Mouse (Mus musculus) bone marrow, adult 2 months (tissue): ENCODE results near the gene Wwc1. TPM values are rescaled to one million over a fixed set of nuclear protein-coding genes. Genes with fewer than 3 reads are reported as not detected.

Experiments
- H3K27ac ChIP-seq: fragments of 200-500 bp; 2 replicates; pipeline ENCODE4 v1.5.1; 2012; ENCODE audit warnings: low read depth, mild to moderate bottlenecking, control low read depth, inconsistent platforms, low read length; ENCODE audit not compliant: control insufficient read depth, poor library complexity, insufficient read depth
- H3K4me1 ChIP-seq: fragments of 200-500 bp; 2 replicates; pipeline ENCODE4 v1.6.1; 2011; ENCODE audit warnings: low read length; ENCODE audit not compliant: control insufficient read depth, insufficient read depth
- H3K4me3 ChIP-seq: fragments of 200-500 bp; replicated peaks from 2 replicates; pipeline ENCODE3; 2011; ENCODE audit warnings: mild to moderate bottlenecking, low read depth, low read length, control low read depth; ENCODE audit not compliant: control insufficient read depth
- CTCF ChIP-seq: fragments of 200-500 bp; IDR thresholded peaks from 2 replicates; pipeline ENCODE4 v1.5.1; 2011; ENCODE audit warnings: low read length, control low read depth; ENCODE audit not compliant: control insufficient read depth, insufficient read depth
- POLR2A ChIP-seq: fragments of 200-500 bp; IDR thresholded peaks from 2 replicates; pipeline ENCODE4 v1.6.1; 2011; ENCODE audit warnings: low read depth, mild to moderate bottlenecking, control low read depth, low read length, borderline replicate concordance; ENCODE audit not compliant: control insufficient read depth
- WGBS: fragments of 180-500 bp; shearing (Covaris S2); methylation state at CpG from one replicate; pipeline ENCODE4 v1.1.7; 2018; 5-methylcytosine and 5-hydroxymethylcytosine counted together
- polyA plus RNA-seq: library from polyadenylated mRNA; stranded (reverse); fragments of >200 nt; gene quantifications from 2 replicates; pipeline ENCODE4 v1.2.4, GENCODE M21; 2011; ENCODE audit warnings: low replicate concordance; ENCODE audit not compliant: missing spikeins, insufficient read depth, insufficient read length

Gene Wwc1
- polyA plus RNA-seq, 1 experiment, result 0.77 TPM

DNA sequence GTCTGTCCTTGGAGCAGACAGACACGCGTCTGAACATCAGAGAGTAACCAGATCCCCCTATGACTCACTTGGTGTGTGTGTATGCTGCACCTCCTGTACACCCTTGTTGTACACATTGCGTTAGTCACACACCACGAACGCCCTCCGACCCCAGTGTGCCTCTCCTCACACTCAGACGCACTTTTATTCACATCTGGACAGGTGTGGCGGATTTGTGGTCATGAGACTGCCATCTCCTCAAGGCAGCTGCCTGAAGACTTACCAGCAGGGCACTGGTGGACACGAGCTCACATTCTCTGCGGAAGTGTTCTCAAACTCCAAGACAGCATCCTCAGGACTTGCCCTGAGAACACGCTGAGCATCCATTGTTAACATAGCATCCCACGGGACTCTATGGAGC is 17.7 kb upstream of the Wwc1 start:
- WGBS, result 66% methylated on average over 12 of the region's 12 CpGs

DNA sequence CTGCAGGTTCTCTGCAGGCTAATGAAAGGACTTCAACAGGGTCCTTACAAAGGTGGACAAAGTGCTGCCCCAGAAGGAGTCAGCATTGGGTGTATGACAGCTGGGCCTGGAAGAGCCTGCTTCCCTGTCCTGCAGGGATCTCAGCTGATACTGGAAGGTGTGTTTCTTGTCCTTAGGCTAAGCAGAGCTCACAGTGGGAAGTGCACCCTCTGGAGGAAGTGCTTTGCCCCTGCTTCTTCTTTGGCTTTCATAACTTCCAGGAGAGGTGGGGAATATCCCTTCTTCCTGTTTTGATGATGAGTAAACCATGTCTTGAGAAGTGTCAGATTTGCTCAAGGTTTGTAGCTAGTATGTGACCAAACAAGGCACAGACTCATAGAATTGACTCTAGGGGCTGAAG is 15.0 kb upstream of the Wwc1 start:
- no peak for TF ChIP-seq POLR2A
- TF ChIP-seq CTCF, result no peak
- Histone ChIP-seq H3K27ac (no peak overlapping the region), H3K4me3 (no peak overlapping the region), H3K4me1 (no peaks in the 10 kb centered on the region; the same call in 1 of the 2 replicates)

More for the DNA sequence above, 17.7 kb upstream of the Wwc1 start:
- TF ChIP-seq CTCF (no peak), POLR2A (no peak)
- H3K4me1 ChIP-seq, result no peaks in the 10 kb centered on the region; the same call in 1 of the 2 replicates
- H3K27ac ChIP-seq, result no peak overlapping the region; the same call in 1 of the 2 replicates
- no peak overlapping the region for H3K4me3 ChIP-seq

DNA sequence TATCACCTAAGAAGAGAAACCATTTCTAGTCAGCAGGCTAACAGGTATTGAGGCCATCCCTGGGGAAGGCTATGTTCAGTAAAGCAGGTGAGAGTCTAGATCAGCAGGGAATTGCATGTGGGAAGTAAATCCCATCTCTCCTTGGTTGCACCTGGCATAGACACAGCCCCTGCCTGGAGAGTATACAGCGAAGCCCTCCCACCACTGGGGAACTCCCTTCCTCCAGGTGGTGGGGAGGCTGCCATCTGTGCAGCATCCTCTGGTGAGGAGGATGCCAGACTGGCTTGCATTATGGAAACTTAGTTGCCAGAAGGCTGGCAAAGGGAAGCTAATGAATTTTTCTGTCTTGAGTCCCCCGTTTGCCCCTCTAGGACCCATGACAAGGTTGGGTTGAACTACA is 11.5 kb upstream of the Wwc1 start:
- no peak overlapping the region for H3K27ac ChIP-seq
- TF ChIP-seq CTCF (no peak), POLR2A (no peak)
- 74% methylated on average over 2 of the region's 2 CpGs for WGBS

DNA sequence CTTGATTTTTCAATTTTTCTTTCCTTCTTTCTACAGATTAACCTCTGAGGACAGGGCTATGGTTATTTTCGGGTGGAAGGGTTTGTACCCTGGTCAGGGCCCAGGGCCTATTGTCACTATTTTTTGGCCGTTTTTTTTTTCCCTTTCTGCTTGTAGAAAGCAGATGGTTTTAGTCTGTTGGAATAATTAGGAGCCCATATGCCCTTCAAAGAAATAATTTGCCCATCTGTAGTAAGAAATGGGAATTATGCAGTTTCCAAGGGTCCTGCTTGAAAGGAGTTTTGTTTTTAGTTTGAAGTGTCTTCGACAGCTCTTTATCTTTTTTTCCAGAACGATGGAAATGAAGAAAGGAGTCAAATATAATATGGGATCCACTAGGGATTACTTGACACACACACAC is 9.6 kb upstream of the Wwc1 start:
- Histone ChIP-seq H3K4me3 (no peak overlapping the region), H3K4me1 (no peaks in the 10 kb centered on the region), H3K27ac (no peak overlapping the region)
- no peak for TF ChIP-seq CTCF
- no peak for TF ChIP-seq POLR2A
- WGBS, result 58% methylated on average over 4 of the region's 4 CpGs

More for the DNA sequence above, 11.5 kb upstream of the Wwc1 start:
- Histone ChIP-seq H3K4me3 (no peak overlapping the region), H3K4me1 (no peaks in the 10 kb centered on the region)

DNA sequence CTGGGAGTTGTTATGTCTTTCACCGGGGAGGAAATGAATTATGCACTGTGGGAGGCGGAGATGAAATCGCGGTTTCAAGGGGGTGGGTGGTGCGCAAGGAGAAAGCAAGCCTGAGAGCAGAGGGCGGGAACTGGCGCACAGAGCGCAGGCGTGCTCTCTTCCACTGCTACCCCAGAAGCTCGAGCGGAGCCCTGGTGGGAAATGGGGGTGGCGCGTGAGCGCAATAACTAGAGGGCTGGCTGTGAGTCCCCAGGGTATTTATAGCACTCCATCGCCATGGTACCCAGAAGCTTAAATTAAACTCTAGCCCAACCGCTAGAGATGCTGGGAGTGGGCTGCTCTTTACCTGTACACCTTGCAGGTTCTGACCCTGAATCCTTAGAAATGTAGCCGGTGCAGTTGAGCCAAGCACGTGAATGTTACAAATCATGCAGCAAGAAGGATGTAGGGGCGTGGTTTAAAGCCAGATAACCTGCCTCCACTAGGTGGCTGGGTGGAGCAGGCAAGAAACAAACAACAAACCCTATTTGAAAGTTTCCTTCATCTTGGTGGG is 5.6 kb upstream of the Wwc1 start:
- H3K27ac ChIP-seq, result no peak overlapping the region
- no peaks in the 10 kb centered on the region for H3K4me1 ChIP-seq
- H3K4me3 ChIP-seq, result no peak overlapping the region
- under 1% methylated on average over 19 of the region's 19 CpGs for WGBS
- TF ChIP-seq CTCF (no peak), POLR2A (no peak)

DNA sequence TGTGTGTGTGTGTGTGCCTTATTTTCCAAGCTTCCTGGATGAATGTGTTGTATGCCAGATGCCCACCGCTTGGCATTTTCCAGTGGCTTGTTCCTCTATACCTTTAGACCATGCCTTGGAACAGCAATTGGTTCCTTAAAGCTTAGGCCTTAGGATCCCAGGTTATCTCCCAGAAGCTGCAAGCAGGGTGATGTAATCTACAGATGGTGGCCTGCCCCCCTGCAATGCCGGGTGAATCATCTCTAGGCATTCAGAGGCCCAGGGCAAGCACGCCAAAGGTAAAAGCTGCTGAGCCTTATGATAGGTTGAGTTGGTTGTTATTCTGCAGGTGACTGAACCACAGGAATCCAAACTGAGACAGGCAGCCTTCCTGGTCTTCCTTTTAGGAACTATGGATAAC is 2.4 kb upstream of the Wwc1 start:
- TF ChIP-seq CTCF (no peak), POLR2A (no peak)
- 79% methylated on average over 3 of the region's 3 CpGs for WGBS
- no peaks in the 10 kb centered on the region for H3K4me1 ChIP-seq
- no peak overlapping the region for H3K27ac ChIP-seq
- H3K4me3 ChIP-seq, result no peak overlapping the region

DNA sequence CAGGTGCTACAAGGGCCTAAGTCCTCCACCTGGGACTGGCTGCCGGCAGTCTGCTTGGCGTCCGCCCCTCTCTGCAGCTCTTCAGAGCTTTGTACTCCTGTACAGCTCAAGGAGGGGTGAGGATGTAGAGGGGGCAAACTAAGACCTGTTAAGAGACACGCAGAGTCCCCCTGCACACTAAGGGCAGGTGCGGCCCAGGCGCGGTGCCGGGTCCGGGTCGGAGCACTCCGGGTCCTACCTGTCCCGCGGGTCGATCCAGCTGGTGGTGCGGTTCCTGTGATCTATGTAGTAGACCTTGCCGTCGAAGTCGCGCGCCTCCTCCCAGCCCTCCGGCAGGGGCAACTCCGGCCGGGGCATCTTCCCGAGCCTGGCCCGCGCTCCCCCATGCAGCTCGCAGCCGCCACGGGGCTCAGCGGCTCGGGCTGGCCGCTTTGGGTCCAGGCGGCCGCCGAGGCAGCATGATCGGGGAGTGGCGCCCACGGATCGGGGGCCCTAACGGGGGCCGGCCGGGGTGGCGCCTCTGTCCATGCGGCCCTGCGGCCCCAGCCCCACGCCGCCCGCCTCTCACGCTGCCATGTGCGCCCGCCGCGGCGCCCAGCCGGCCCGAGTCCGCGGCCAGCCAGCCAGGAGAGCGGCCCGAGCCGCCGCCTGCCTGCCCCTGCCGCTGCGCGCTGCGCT is 455 bp downstream of the Wwc1 start:
- H3K4me3 ChIP-seq, result no peak overlapping the region
- no peaks in the 10 kb centered on the region for H3K4me1 ChIP-seq
- H3K27ac ChIP-seq, result no peak overlapping the region
- 2% methylated on average over 61 of the region's 66 CpGs for WGBS
- no peak for TF ChIP-seq CTCF
- no peak for TF ChIP-seq POLR2A

GRCm38 (mm10) chr11:35979266-35979732 is 1.0 kb downstream of the Wwc1 start:
- no peak overlapping the region for H3K27ac ChIP-seq
- 9% methylated on average over 12 of the region's 12 CpGs for WGBS
- no peaks in the 10 kb centered on the region for H3K4me1 ChIP-seq
- H3K4me3 ChIP-seq, result no peak overlapping the region
- TF ChIP-seq POLR2A (no peak), CTCF (no peak)

DNA sequence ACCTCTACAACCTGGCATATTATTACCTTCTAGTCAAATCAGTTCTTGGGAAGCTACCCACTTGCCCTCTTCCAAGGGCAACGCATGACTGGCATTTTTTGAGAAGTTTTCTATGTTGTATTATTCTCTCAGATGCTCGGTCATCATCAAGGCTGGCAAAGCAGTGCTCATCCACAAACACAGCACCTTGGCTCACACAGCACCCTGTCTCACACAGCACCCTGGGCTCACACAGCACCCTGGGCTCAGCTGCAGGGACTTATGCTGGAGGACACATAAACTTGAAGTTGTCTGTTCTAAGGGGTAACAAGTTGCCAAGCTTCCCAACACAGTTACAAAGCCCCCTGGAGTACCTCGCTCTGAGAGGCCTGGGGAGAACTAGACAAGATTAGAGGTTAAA is 2.5 kb downstream of the Wwc1 start:
- no peaks in the 10 kb centered on the region for H3K4me1 ChIP-seq
- no peak overlapping the region for H3K27ac ChIP-seq
- no peak overlapping the region for H3K4me3 ChIP-seq
- whole genome bisulfite sequencing, result 69% methylated on average over 3 of the region's 3 CpGs
- TF ChIP-seq POLR2A, result no peak
- no peak for TF ChIP-seq CTCF
